Mouse (Mus musculus): Measurements from ENCODE around the gene Gm5148. TPM values are rescaled to one million over a fixed set of nuclear protein-coding genes. Genes with fewer than 3 reads are reported as not detected.

Gm5148 gene
- total and polyA plus RNA-seq, 3 experiments = 1.0 to 147 TPM; not detected in 1

DNA sequence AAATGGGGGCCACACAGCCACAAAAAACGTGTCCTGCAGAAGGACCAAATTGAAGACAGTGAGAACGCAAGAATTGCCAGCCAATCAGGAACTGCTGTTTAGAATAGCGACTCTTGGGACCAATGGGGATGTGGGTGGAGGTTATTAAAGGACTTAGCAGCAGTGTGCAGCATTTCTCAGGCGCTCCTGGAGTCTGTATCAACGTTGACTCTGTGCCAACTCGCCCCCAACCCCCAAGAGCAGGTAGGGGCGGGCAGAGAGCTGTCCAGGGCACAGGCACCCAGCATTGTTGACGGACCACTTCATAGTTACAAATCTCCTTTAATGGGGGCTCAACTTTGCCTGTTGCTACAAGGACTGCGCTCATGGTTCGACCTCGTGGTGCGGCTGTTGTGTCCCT is 55.6 kb downstream of the Gm5148 start (continued):
- TF ChIP-seq MEF2A (IDR thresholded peaks at IDR 0.05; ENCODE audit: extremely low read depth, insufficient replicate concordance, low read depth, low read length, poor library complexity, severe bottlenecking) = no peak
- no peak for TF ChIP-seq ZC3H11A (IDR thresholded peaks at IDR 0.05; ENCODE audit: low read depth, low read length)

DNA sequence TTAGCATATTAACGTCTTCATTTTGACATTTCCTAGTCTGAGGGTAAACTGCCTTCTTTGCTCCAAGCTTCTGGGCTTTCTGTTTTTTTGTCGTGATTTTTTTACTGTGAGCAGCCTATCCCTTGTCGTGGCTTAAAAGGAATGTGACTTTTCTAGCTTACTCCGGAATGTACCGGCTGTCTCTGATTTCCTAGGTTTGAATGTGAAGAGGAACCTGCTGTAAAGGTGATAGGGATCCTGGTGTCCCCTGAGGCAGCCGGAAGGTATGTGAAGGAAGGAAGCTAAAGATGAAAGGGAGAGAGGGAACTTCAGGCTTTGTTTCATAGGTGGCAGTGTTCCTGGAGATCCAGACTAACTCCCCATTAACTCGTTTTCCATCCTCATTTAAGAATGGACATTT is 56.6 kb downstream of the Gm5148 start:
- peak overlapping the region; percentile 25 to 30; a peak in 3 of 4 replicates for H3K4me3 ChIP-seq (ENCODE audit: control insufficient read depth in 1 of 2, insufficient read depth in 1 of 2, low read depth in 2 of 2, low read length in 2 of 2)
- peak overlapping the region; percentile 12; the same call in 1 of the 2 replicates for H3K9ac ChIP-seq (ENCODE audit: control insufficient read depth, low read depth, low read length, poor library complexity, severe bottlenecking)
- H3K27me3 ChIP-seq (ENCODE audit: control insufficient read depth in 1 of 2, insufficient read depth in 2 of 2, low read length in 2 of 2) = no peaks in the 10 kb centered on the region
- no peak overlapping the region for H3K27ac ChIP-seq (ENCODE audit: control insufficient read depth, low read depth, low read length)
- H3K36me3 ChIP-seq (ENCODE audit: control insufficient read depth in 1 of 2, insufficient read depth in 2 of 2, low read length in 2 of 2) = peaks cover 0 to 45% of the 10 kb centered on the region in 2 experiments; a peak in 2 of 4 replicates
- no peaks in the 10 kb centered on the region for H3K9me3 ChIP-seq (replicated peaks; ENCODE audit: insufficient read depth, low read length)
- peak; percentile 40 for DNase-seq (ENCODE audit: low read depth, low spot score)
- no peak for TF ChIP-seq KAT2A (conservative IDR thresholded peaks at IDR 0.05; ENCODE audit: low read depth, low read length)
- no peak for TF ChIP-seq TCF12 (IDR thresholded peaks at IDR 0.05; ENCODE audit: low read depth, low read length)
- no peak for TF ChIP-seq NELFE (IDR thresholded peaks at IDR 0.05; ENCODE audit: low read depth, low read length)
- no peak for TF ChIP-seq CHD2 (IDR thresholded peaks at IDR 0.05; ENCODE audit: low read length)
- TF ChIP-seq MAFK (IDR thresholded peaks at IDR 0.05; ENCODE audit: borderline replicate concordance, low read depth, low read length) = no peak
- TF ChIP-seq RCOR1 (IDR thresholded peaks at IDR 0.05; ENCODE audit: low read depth, low read length) = no peak
- no peak for TF ChIP-seq TAL1 (IDR thresholded peaks at IDR 0.05; ENCODE audit: low read length)
- TF ChIP-seq MEF2A (IDR thresholded peaks at IDR 0.05; ENCODE audit: extremely low read depth, insufficient replicate concordance, low read depth, low read length, poor library complexity, severe bottlenecking) = no peak
- no peak for TF ChIP-seq CTCF (IDR thresholded peaks at IDR 0.05 in 2 of 3, conservative IDR thresholded peaks at IDR 0.05 in 1 of 3; ENCODE audit: control insufficient read depth in 1 of 3, insufficient read depth in 1 of 3, low read depth in 2 of 3, low read length in 3 of 3, poor library complexity in 1 of 3, severe bottlenecking in 1 of 3)
- no peak for TF ChIP-seq TBP (IDR thresholded peaks at IDR 0.05; ENCODE audit: low read depth, low read length)
- TF ChIP-seq SIN3A (IDR thresholded peaks at IDR 0.05; ENCODE audit: low read length) = no peak
- no peak for TF ChIP-seq ZNF384 (IDR thresholded peaks at IDR 0.05; ENCODE audit: low read depth, low read length)
- peaks cover 22 to 33% of the 10 kb centered on the region in 2 experiments for H3K4me1 ChIP-seq (ENCODE audit: control insufficient read depth in 1 of 2, insufficient read depth in 2 of 2, low read length in 2 of 2)
- peaks cover 25% of the 10 kb centered on the region for H3K79me2 ChIP-seq (ENCODE audit: control insufficient read depth, insufficient read depth, low read length, poor library complexity)

DNA sequence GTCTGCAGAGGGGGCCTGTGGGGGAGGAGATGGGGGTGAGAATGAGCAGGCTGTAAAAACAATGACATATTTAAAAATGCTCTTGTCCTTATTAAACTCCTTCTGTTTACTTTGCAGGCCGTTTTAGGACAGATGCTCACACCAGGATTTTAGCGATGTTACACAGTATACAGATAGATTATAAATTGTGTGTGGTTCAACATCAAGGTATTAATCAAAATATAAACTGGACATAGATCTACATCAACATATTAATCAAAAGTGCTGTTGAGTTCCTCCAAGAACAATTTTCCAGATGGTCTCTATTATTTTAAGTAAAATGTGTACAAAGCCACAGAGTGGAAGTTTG is 57.2 kb downstream of the Gm5148 start:
- H3K4me3 ChIP-seq (ENCODE audit: control insufficient read depth in 1 of 2, insufficient read depth in 1 of 2, low read depth in 2 of 2, low read length in 2 of 2) = peak overlapping the region in 1 of 2 experiments; percentile 37; a peak in 1 of 4 replicates
- H3K27ac ChIP-seq (ENCODE audit: control insufficient read depth, low read depth, low read length) = peak overlapping the region; percentile 3; the same call in 1 of the 2 replicates
- no peak overlapping the region for H3K9ac ChIP-seq (ENCODE audit: control insufficient read depth, low read depth, low read length, poor library complexity, severe bottlenecking)
- H3K79me2 ChIP-seq (ENCODE audit: control insufficient read depth, insufficient read depth, low read length, poor library complexity) = peaks cover 23% of the 10 kb centered on the region
- H3K4me1 ChIP-seq (ENCODE audit: control insufficient read depth in 1 of 2, insufficient read depth in 2 of 2, low read length in 2 of 2) = peaks cover 17 to 29% of the 10 kb centered on the region in 2 experiments
- no peak for DNase-seq (ENCODE audit: low read depth, low spot score)
- no peaks in the 10 kb centered on the region for H3K9me3 ChIP-seq (replicated peaks; ENCODE audit: insufficient read depth, low read length)
- no peak for TF ChIP-seq GATA1 (IDR thresholded peaks at IDR 0.05; ENCODE audit: low read depth, low read length)
- no peak for TF ChIP-seq MXI1 (IDR thresholded peaks at IDR 0.05; ENCODE audit: low read depth, low read length)
- TF ChIP-seq KAT2A (conservative IDR thresholded peaks at IDR 0.05; ENCODE audit: low read depth, low read length) = no peak
- TF ChIP-seq NELFE (IDR thresholded peaks at IDR 0.05; ENCODE audit: low read depth, low read length) = no peak
- TF ChIP-seq MEF2A (IDR thresholded peaks at IDR 0.05; ENCODE audit: extremely low read depth, insufficient replicate concordance, low read depth, low read length, poor library complexity, severe bottlenecking) = no peak
- TF ChIP-seq CHD2 (IDR thresholded peaks at IDR 0.05; ENCODE audit: low read length) = no peak
- TF ChIP-seq SIN3A (IDR thresholded peaks at IDR 0.05; ENCODE audit: low read length) = no peak
- no peak for TF ChIP-seq ZC3H11A (IDR thresholded peaks at IDR 0.05; ENCODE audit: low read depth, low read length)
- TF ChIP-seq MAFK (IDR thresholded peaks at IDR 0.05; ENCODE audit: borderline replicate concordance, low read depth, low read length) = no peak
- no peak for TF ChIP-seq JUND (IDR thresholded peaks at IDR 0.05; ENCODE audit: low read depth, low read length)
- TF ChIP-seq POLR2AphosphoS2 (IDR thresholded peaks at IDR 0.05; ENCODE audit: low read length) = no peak
- TF ChIP-seq TAL1 (IDR thresholded peaks at IDR 0.05; ENCODE audit: low read length) = no peak
- TF ChIP-seq NRF1 (IDR thresholded peaks at IDR 0.05; ENCODE audit: insufficient read depth, low read depth, low read length, poor library complexity, severe bottlenecking) = no peak
- no peak for TF ChIP-seq HCFC1 (IDR thresholded peaks at IDR 0.05; ENCODE audit: low read depth, low read length)
- TF ChIP-seq SMC3 (IDR thresholded peaks at IDR 0.05; ENCODE audit: low read depth, low read length) = no peak
- no peak for TF ChIP-seq MYC (IDR thresholded peaks at IDR 0.05; ENCODE audit: low read depth, low read length)
- no peak for TF ChIP-seq ELF1 (IDR thresholded peaks at IDR 0.05; ENCODE audit: low read depth, low read length)
- TF ChIP-seq RAD21 (IDR thresholded peaks at IDR 0.05; ENCODE audit: low read depth, low read length) = no peak
- no peaks in the 10 kb centered on the region for H3K27me3 ChIP-seq (ENCODE audit: control insufficient read depth in 1 of 2, insufficient read depth in 2 of 2, low read length in 2 of 2)
- H3K36me3 ChIP-seq (ENCODE audit: control insufficient read depth in 1 of 2, insufficient read depth in 2 of 2, low read length in 2 of 2) = peaks cover 0 to 40% of the 10 kb centered on the region in 2 experiments; a peak in 2 of 4 replicates

Data from MEL (cell line).